Mouse (Mus musculus) liver, embryonic 16.5 days (tissue): ENCODE measurements around the gene Ccdc51. TPM values are rescaled to one million over a fixed set of nuclear protein-coding genes. Genes with fewer than 3 reads are reported as not detected.

Source experiments
- ATAC-seq: fragments of 200-750 bp; cut with Nextera tagmentation; 2 replicates; pipeline ENCODE4 v1.8.0; 2017; ENCODE audit warnings: low read depth, mild to moderate bottlenecking, moderate number of reproducible peaks, moderate library complexity
- H3K27ac ChIP-seq: fragments of 300-500 bp; sonication (generic); 2 replicates; pipeline ENCODE4 v1.5.1; 2014; ENCODE audit warnings: mild to moderate bottlenecking, low read length
- H3K27me3 ChIP-seq: fragments of 300-500 bp; sonication (generic); 2 replicates; pipeline ENCODE4 v1.6.1; 2014; ENCODE audit warnings: low read depth, low read length, mixed read lengths; ENCODE audit not compliant: control insufficient read depth, insufficient read depth
- H3K36me3 ChIP-seq: fragments of 300-500 bp; sonication (generic); 2 replicates; pipeline ENCODE4 v1.6.1; 2014; ENCODE audit warnings: mild to moderate bottlenecking; ENCODE audit not compliant: control insufficient read depth, insufficient read depth
- H3K4me1 ChIP-seq: fragments of 300-500 bp; sonication (generic); 2 replicates; pipeline ENCODE4 v1.6.1; 2014; ENCODE audit warnings: low read depth, low read length, mixed read lengths; ENCODE audit not compliant: control insufficient read depth
- H3K4me2 ChIP-seq: fragments of 300-500 bp; sonication (generic); 2 replicates; pipeline ENCODE4 v1.6.1; 2014; ENCODE audit warnings: low read depth, low read length, mixed read lengths
- H3K4me3 ChIP-seq: fragments of 300-500 bp; sonication (generic); 2 replicates; pipeline ENCODE4 v1.5.1; 2014; ENCODE audit warnings: low read depth, mild to moderate bottlenecking, low read length
- H3K9ac ChIP-seq: fragments of 300-500 bp; sonication (generic); 2 replicates; pipeline ENCODE4 v1.6.1; 2014; ENCODE audit warnings: low read depth, low read length
- H3K9me3 ChIP-seq: fragments of 300-500 bp; sonication (generic); replicated peaks from 2 replicates; pipeline ENCODE4 v1.6.1; 2016; ENCODE audit warnings: low read length; ENCODE audit not compliant: control insufficient read depth
- WGBS: fragments of 180-500 bp; shearing (Covaris S2); extraction: QIAGEN DNeasy Blood & Tissue Kit; methylation state at CpG from one replicate; pipeline ENCODE4 v1.1.7; 2014; ENCODE audit not compliant: insufficient replicate concordance; 5-methylcytosine and 5-hydroxymethylcytosine counted together
- polyA plus RNA-seq: library from polyadenylated mRNA; unstranded; fragments of >200 nt; fragmentation: Nextera tagmentation; extraction: Ambion mirVana; gene quantifications from 2 replicates; pipeline ENCODE4 v1.2.1, GENCODE M21; 2015

The Ccdc51 gene
- polyA plus RNA-seq, 1 experiment from 2014 or later: 10.0 TPM

DNA sequence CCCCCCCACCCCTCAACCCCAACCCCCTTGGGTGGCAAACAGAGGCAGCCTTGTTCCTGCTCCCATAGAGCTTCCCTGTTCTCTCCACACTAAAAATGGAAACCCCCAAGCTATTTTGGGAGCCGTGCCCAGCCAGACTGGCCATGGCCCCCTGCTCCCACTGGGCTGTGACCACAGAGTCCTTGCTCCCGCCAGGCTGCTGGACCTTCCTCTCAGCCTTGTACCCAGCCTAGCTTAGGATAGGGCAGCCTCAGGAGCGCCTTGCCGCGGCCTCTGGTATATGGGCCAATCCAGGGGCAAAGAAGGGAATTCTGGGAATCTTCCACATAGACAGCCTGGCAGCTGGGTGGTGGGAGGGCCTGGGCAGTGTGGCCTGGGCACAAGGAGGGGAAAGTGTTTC lies 15.5 kb downstream of the Ccdc51 start:
- H3K4me3 ChIP-seq: no peak overlapping the region; the same call in 1 of the 2 replicates
- WGBS: 47% methylated on average over 5 of the region's 5 CpGs

DNA sequence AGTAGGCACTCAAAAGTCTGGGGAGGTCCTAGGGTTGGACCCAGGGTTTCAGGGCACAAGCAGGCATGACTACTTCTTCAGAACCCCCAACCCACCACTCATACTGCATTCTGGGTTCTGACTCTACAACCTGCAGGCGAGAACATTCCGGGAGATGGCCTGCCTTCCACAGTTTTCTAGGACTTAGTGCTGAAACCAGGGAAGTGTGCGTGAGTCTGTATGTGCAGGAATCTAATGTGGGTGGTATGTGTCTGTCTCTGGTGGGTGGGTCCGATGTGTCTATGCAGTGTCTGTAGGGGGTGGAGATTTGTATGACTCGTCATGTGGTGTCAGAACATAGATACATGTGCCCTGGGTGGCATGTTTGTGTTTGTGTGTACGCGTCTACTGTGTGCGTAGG lies 16.1 kb downstream of the Ccdc51 start:
- Histone ChIP-seq H3K4me3 (no peak overlapping the region), H3K9ac (no peak overlapping the region), H3K27ac (peak overlapping the region; percentile 81), H3K27me3 (peaks cover 37% of the 10 kb centered on the region), H3K4me1 (peaks cover 3% of the 10 kb centered on the region), H3K36me3 (no peaks in the 10 kb centered on the region), H3K4me2 (no peak overlapping the region), H3K9me3 (no peaks in the 10 kb centered on the region)
- 65% methylated on average over 8 of the region's 8 CpGs for WGBS
- ATAC-seq: no peak

More for the DNA sequence above, 15.5 kb downstream of the Ccdc51 start:
- H3K27ac ChIP-seq: peak overlapping the region; percentile 81
- H3K4me1 ChIP-seq: peaks cover 3% of the 10 kb centered on the region
- H3K4me2 ChIP-seq: peak overlapping the region; percentile 62; the same call in 1 of the 2 replicates
- no peaks in the 10 kb centered on the region for H3K36me3 ChIP-seq
- peak overlapping the region; percentile 18; the same call in 1 of the 2 replicates for H3K9ac ChIP-seq
- ATAC-seq: no peak
- H3K27me3 ChIP-seq: peaks cover 37% of the 10 kb centered on the region
- no peaks in the 10 kb centered on the region for H3K9me3 ChIP-seq

DNA sequence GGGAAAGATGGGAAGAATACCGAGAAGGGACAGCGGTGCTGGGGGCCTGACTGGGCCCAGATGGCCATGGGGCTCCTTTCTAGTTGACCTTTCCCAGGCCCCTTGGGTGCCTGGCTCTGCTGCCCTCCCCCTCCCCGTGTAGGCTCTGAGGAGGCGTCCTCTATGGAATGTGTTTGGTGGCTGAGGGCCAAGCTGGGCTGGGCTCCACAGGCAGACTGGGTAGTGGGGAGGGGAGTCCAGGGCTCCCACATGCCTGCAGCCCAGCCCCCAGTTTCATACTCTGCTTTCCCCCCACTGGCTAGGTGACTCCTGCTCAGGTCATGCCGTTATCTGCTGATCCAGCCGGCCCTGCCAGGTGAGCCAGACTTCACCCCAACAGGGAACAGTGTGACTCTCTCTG lies 16.7 kb downstream of the Ccdc51 start:
- Histone ChIP-seq H3K4me3 (no peak overlapping the region), H3K36me3 (no peaks in the 10 kb centered on the region), H3K27ac (no peak overlapping the region), H3K4me2 (no peak overlapping the region), H3K9me3 (no peaks in the 10 kb centered on the region), H3K27me3 (peaks cover 35% of the 10 kb centered on the region), H3K4me1 (peaks cover 3% of the 10 kb centered on the region), H3K9ac (no peak overlapping the region)
- WGBS: 59% methylated on average over 6 of the region's 6 CpGs
- ATAC-seq: peak; percentile 52

DNA sequence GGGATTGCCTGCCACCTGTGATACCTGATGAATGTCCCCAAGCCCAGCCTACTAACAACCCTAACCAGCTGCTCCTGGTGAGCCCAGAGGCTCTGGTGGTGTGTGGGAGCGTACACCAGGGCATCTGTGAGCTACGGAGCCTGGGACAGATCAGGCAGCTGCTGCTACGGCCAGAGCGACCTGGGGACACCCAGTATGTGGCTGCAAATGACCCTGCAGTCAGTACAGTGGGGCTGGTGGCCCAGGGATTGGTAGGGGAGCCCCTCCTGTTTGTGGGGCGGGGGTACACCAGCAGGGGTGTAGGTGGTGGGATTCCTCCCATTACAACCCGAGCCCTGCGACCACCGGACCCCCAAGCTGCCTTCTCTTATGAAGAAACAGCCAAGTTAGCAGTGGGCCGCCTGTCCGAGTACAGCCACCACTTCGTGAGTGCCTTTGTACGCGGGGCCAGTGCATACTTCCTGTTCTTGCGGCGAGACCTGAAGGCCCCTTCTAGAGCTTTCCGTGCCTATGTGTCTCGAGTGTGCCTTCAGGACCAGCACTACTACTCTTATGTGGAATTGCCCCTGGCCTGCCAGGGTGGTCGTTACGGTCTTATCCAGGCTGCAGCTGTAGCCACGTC lies 18.1 kb downstream of the Ccdc51 start:
- ATAC-seq: no peak
- H3K4me3 ChIP-seq: no peak overlapping the region
- peaks cover 3% of the 10 kb centered on the region for H3K4me1 ChIP-seq
- H3K36me3 ChIP-seq: no peaks in the 10 kb centered on the region
- H3K4me2 ChIP-seq: no peak overlapping the region
- H3K27ac ChIP-seq: no peak overlapping the region
- WGBS: 52% methylated on average over 20 of the region's 20 CpGs
- no peak overlapping the region for H3K9ac ChIP-seq
- no peaks in the 10 kb centered on the region for H3K9me3 ChIP-seq
- H3K27me3 ChIP-seq: peaks cover 20% of the 10 kb centered on the region

DNA sequence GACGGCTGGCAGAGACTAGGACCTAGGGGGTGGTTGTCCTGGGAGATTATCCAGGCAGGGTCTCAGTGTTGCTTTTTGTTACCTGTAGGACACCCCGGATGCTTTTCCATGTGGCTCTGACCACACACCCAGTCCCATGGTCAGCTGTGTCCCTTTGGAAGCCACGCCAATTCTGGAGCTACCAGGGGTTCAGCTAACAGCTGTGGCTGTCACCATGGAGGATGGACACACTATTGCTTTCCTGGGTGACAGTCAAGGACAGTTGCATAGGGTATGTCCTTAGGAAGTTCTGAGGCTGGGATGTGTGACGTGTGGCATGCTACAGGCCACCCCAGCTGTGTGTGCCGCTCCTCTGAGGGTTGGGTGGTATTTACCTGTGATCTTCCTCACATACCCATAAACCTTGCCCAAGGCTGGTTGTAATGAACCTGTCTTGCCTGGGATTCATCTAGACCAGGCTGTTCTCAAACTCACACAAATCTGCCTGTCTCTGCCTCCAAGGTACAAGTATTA lies 19.7 kb downstream of the Ccdc51 start:
- H3K9me3 ChIP-seq: no peaks in the 10 kb centered on the region
- H3K4me2 ChIP-seq: no peak overlapping the region
- no peak overlapping the region for H3K27ac ChIP-seq
- H3K4me3 ChIP-seq: no peak overlapping the region
- peaks cover 5% of the 10 kb centered on the region for H3K27me3 ChIP-seq
- ATAC-seq: no peak
- 72% methylated on average over 5 of the region's 5 CpGs for WGBS
- peaks cover 3% of the 10 kb centered on the region for H3K4me1 ChIP-seq
- H3K9ac ChIP-seq: no peak overlapping the region
- no peaks in the 10 kb centered on the region for H3K36me3 ChIP-seq

DNA sequence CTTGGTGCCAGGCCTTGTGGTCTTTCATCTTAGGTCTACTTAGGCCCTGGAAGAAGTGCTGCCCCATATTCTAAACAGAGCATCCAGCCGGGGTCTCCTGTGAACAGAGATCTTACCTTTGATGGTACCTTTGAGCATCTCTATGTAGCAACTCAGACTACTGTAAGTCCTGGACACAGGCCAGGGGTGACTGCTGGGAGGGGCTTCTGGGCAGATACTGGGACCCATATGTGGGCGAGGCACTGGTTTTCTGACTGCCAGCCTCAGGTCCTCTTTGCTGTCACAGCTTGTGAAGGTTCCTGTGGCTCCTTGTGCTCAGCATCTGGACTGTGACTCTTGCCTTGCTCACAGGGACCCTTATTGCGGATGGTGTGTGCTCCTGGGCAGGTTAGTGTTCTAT lies 20.2 kb downstream of the Ccdc51 start:
- no peaks in the 10 kb centered on the region for H3K36me3 ChIP-seq
- no peak for ATAC-seq
- H3K4me1 ChIP-seq: peaks cover 3% of the 10 kb centered on the region
- H3K27ac ChIP-seq: no peak overlapping the region
- no peak overlapping the region for H3K9ac ChIP-seq
- no peaks in the 10 kb centered on the region for H3K27me3 ChIP-seq
- H3K4me3 ChIP-seq: no peak overlapping the region
- H3K4me2 ChIP-seq: no peak overlapping the region
- no peaks in the 10 kb centered on the region for H3K9me3 ChIP-seq
- WGBS: 49% methylated on average over 3 of the region's 3 CpGs

DNA sequence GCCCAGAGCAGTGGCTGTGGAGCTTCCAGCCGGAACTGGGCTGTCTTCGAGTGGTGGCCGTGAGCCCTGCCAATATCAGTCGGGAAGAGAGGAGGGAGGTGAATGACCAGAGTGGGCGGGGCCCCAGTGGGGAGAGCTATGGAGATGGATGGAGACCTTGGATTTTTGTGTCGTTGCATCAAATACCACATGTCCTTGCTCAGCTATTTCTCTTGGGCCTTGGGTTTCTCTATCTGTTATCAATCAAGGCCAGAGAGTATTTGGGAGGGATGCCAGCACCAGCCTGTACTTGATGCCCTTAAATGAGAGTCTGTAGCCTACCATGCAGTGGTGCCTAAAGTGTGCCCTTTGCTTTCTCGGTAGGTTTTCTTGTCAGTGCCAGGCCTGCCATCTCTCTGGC lies 21.0 kb downstream of the Ccdc51 start:
- Histone ChIP-seq H3K4me1 (no peaks in the 10 kb centered on the region; the same call in 1 of the 2 replicates), H3K4me3 (no peak overlapping the region), H3K36me3 (no peaks in the 10 kb centered on the region), H3K27ac (no peak overlapping the region), H3K27me3 (no peaks in the 10 kb centered on the region), H3K9me3 (no peaks in the 10 kb centered on the region), H3K4me2 (no peak overlapping the region), H3K9ac (no peak overlapping the region)
- ATAC-seq: no peak
- WGBS: 55% methylated on average over 7 of the region's 7 CpGs

DNA sequence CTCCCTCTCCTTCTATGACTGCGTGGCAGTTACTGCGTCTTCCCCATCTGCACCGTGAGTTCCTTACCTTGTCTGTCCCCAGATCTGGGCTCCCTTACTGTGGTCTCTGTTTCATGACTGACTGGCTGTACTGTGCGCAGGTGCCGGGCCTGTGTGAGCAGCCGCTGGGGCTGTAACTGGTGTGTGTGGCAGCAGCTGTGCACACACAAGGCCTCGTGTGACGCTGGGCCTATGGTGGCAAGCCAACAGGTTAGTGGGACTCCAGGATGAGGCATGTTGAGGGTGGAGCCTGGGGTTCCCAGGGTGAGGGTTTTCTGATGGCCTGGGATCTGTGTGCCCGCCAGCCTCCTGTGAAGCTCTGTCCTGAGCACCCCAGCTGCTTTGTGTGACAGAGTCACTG lies 21.8 kb downstream of the Ccdc51 start:
- ATAC-seq: no peak
- H3K4me2 ChIP-seq: no peak overlapping the region
- H3K36me3 ChIP-seq: no peaks in the 10 kb centered on the region; the same call in 1 of the 2 replicates
- H3K4me1 ChIP-seq: no peaks in the 10 kb centered on the region
- WGBS: 79% methylated on average over 9 of the region's 9 CpGs
- H3K9me3 ChIP-seq: no peaks in the 10 kb centered on the region
- H3K9ac ChIP-seq: no peak overlapping the region
- H3K27ac ChIP-seq: no peak overlapping the region
- H3K27me3 ChIP-seq: no peaks in the 10 kb centered on the region
- H3K4me3 ChIP-seq: no peak overlapping the region

DNA sequence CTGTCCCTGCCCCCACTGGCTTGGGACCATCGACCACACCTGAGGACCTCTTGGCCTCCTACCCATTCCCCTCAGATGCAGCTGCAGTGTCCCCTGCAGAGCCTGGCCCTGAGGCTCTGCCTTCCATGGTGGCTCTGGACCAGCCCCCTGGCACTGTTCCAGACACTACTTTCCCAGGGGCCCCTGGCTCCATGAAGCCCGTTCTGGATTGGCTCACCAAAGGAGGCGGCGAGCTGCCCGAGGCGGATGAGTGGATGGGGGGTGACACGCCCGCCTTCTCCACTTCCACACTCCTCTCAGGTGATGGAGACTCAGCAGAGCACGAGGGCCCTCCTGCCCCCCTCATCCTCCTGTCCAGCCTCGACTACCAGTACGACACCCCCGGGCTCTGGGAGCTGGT lies 22.7 kb downstream of the Ccdc51 start:
- whole genome bisulfite sequencing: 68% methylated on average over 12 of the region's 12 CpGs
- ATAC-seq: no peak
- Histone ChIP-seq H3K9me3 (no peaks in the 10 kb centered on the region), H3K4me2 (no peak overlapping the region), H3K9ac (no peak overlapping the region), H3K36me3 (no peaks in the 10 kb centered on the region; the same call in 1 of the 2 replicates), H3K27ac (no peak overlapping the region), H3K4me3 (no peak overlapping the region), H3K27me3 (no peaks in the 10 kb centered on the region), H3K4me1 (no peaks in the 10 kb centered on the region)
